Mouse (Mus musculus) embryo, embryonic 11 days (tissue): Measurements from ENCODE around the gene Dusp7.

ENCODE experiments used
- DNase-seq: peaks from one replicate; pipeline ENCODE4 v3.0.0-alpha.2; 2015

The Dusp7 gene

GRCm38 (mm10) chr9:106392828-106393527, 24.5 kb downstream of the Dusp7 start:
- no peak for DNase-seq

GRCm38 (mm10) chr9:106393548-106393947, 25.1 kb downstream of the Dusp7 start:
- no peak for DNase-seq

- DNase-seq = peak; percentile 67
Measured at GRCm38 (mm10) chr9:106394649-106395602, 26.5 kb downstream of the Dusp7 start.

- DNase-seq = no peak
Measured at GRCm38 (mm10) chr9:106397733-106398132, 29.3 kb downstream of the Dusp7 start.

- no peak for DNase-seq
Measured at GRCm38 (mm10) chr9:106398667-106399311, 30.4 kb downstream of the Dusp7 start.

GRCm38 (mm10) chr9:106399808-106400207, 31.4 kb downstream of the Dusp7 start:
- no peak for DNase-seq

- DNase-seq = no peak
Measured at GRCm38 (mm10) chr9:106402149-106402548, 33.7 kb downstream of the Dusp7 start.

- DNase-seq = no peak
Measured at GRCm38 (mm10) chr9:106402607-106403375, 34.4 kb downstream of the Dusp7 start.

- DNase-seq = peak; percentile 56
Measured at GRCm38 (mm10) chr9:106405275-106405674, 36.8 kb downstream of the Dusp7 start.

GRCm38 (mm10) chr9:106406443-106407078, 38.1 kb downstream of the Dusp7 start:
- DNase-seq = no peak

GRCm38 (mm10) chr9:106409096-106409495, 40.7 kb downstream of the Dusp7 start:
- DNase-seq = no peak

GRCm38 (mm10) chr9:106410086-106410650, 41.7 kb downstream of the Dusp7 start:
- no peak for DNase-seq

GRCm38 (mm10) chr9:106411091-106411594, 42.7 kb downstream of the Dusp7 start:
- DNase-seq = no peak

- DNase-seq = no peak
Measured at GRCm38 (mm10) chr9:106411729-106412128, 43.3 kb downstream of the Dusp7 start.

- no peak for DNase-seq
Measured at GRCm38 (mm10) chr9:106412210-106412609, 43.8 kb downstream of the Dusp7 start.

GRCm38 (mm10) chr9:106413606-106414005, 45.2 kb downstream of the Dusp7 start:
- no peak for DNase-seq

GRCm38 (mm10) chr9:106416826-106417225, 48.4 kb downstream of the Dusp7 start:
- no peak for DNase-seq

GRCm38 (mm10) chr9:106417841-106418625, 49.6 kb downstream of the Dusp7 start:
- DNase-seq = peak; percentile 84

- peak; percentile 77 for DNase-seq
Measured at GRCm38 (mm10) chr9:106420608-106421007, 52.2 kb downstream of the Dusp7 start.

GRCm38 (mm10) chr9:106421033-106421864, 52.8 kb downstream of the Dusp7 start:
- DNase-seq = peak; percentile 42
